Mouse (Mus musculus): Measurements from ENCODE around the gene Serpina3m.
"Not testable (repeated sequence)": the region's sequence is repeated elsewhere in the genome, so short reads cannot be mapped to it uniquely, and the experiment has no call there.

Serpina3m gene

GRCm38 (mm10) chr12:104338226-104338625 is at the start of gene Serpina3m, which contains the start of gene Serpina3k:
Gene Serpina3m, plus strand, starts transcription at chr12:104338486.
Gene Serpina3k, plus strand, starts transcription at chr12:104338486.
- DNase-seq (ENCODE audit: low spot score in 2 of 2): not testable (repeated sequence)

GRCm38 (mm10) chr12:104289872-104290271 is 48.4 kb upstream of the Serpina3m start:
- DNase-seq (ENCODE audit: low spot score in 2 of 2): no peak

- DNase-seq (ENCODE audit: low spot score in 2 of 2): peak in 1 of 2 experiments; percentile 11
These were observed 44.3 kb upstream of the Serpina3m start for GRCm38 (mm10) chr12:104293963-104294362.

GRCm38 (mm10) chr12:104298049-104298448 is 40.2 kb upstream of the Serpina3m start:
- peak in 1 of 2 experiments; percentile 12 for DNase-seq (ENCODE audit: low spot score in 2 of 2)

GRCm38 (mm10) chr12:104305991-104306390 is 32.3 kb upstream of the Serpina3m start:
- no peak for DNase-seq (ENCODE audit: low spot score in 2 of 2)

GRCm38 (mm10) chr12:104314253-104314652 is 24.0 kb upstream of the Serpina3m start, which contains the start of gene Serpina3j:
Gene Serpina3j, plus strand, starts transcription at chr12:104314553.
- DNase-seq (ENCODE audit: low spot score in 2 of 2): no peak

GRCm38 (mm10) chr12:104322454-104322853 is 15.8 kb upstream of the Serpina3m start:
- no peak for DNase-seq (ENCODE audit: low spot score in 2 of 2)

- no peak for DNase-seq (ENCODE audit: low spot score in 2 of 2)
These were observed 6.6 kb upstream of the Serpina3m start for GRCm38 (mm10) chr12:104331701-104332100.

- not testable (repeated sequence) for DNase-seq (ENCODE audit: low spot score in 2 of 2)
These were observed 1.4 kb upstream of the Serpina3m start for GRCm38 (mm10) chr12:104336873-104337272.

- no peak for DNase-seq (ENCODE audit: low spot score in 2 of 2)
These were observed 419 bp downstream of the Serpina3m start for GRCm38 (mm10) chr12:104338705-104339104.

- DNase-seq (ENCODE audit: low spot score in 2 of 2): not testable (repeated sequence)
These were observed 4.2 kb downstream of the Serpina3m start for GRCm38 (mm10) chr12:104342489-104342888.

GRCm38 (mm10) chr12:104345181-104345580 is 6.9 kb downstream of the Serpina3m start:
- no peak for DNase-seq (ENCODE audit: low spot score in 2 of 2)

GRCm38 (mm10) chr12:104345707-104346106 is 7.4 kb downstream of the Serpina3m start:
- DNase-seq (ENCODE audit: low spot score in 2 of 2): no peak

- DNase-seq (ENCODE audit: low spot score in 2 of 2): no peak
These were observed 8.8 kb downstream of the Serpina3m start for GRCm38 (mm10) chr12:104347091-104347490.

- peak; percentile 46 to 56 for DNase-seq (ENCODE audit: low spot score in 2 of 2)
These were observed 13.5 kb downstream of the Serpina3m start for GRCm38 (mm10) chr12:104351812-104352211.

GRCm38 (mm10) chr12:104356006-104356405 is 17.7 kb downstream of the Serpina3m start:
- DNase-seq (ENCODE audit: low spot score in 2 of 2): no peak

- DNase-seq (ENCODE audit: low spot score in 2 of 2): no peak
These were observed 31.7 kb downstream of the Serpina3m start for GRCm38 (mm10) chr12:104369986-104370385.

- DNase-seq (ENCODE audit: low spot score in 2 of 2): not testable (repeated sequence)
These were observed 38.9 kb downstream of the Serpina3m start for GRCm38 (mm10) chr12:104377179-104377578.

- not testable (repeated sequence) for DNase-seq (ENCODE audit: low spot score in 2 of 2)
These were observed 40.1 kb downstream of the Serpina3m start for GRCm38 (mm10) chr12:104378351-104378750.

GRCm38 (mm10) chr12:104378815-104379214 is 40.5 kb downstream of the Serpina3m start:
- not testable (repeated sequence) for DNase-seq (ENCODE audit: low spot score in 2 of 2)

GRCm38 (mm10) chr12:104379856-104380255 is 41.6 kb downstream of the Serpina3m start:
- DNase-seq (ENCODE audit: low spot score in 2 of 2): no peak

GRCm38 (mm10) chr12:104381071-104381604 is 42.9 kb downstream of the Serpina3m start:
- not testable (repeated sequence) for DNase-seq (ENCODE audit: low spot score in 2 of 2)

- not testable (repeated sequence) for DNase-seq (ENCODE audit: low spot score in 2 of 2)
These were observed 47.7 kb downstream of the Serpina3m start for GRCm38 (mm10) chr12:104385987-104386386.

- not testable (repeated sequence) for DNase-seq (ENCODE audit: low spot score in 2 of 2)
These were observed 48.6 kb downstream of the Serpina3m start for GRCm38 (mm10) chr12:104386878-104387277.

Measured in frontal cortex, postnatal 36 days (tissue).